Mouse (Mus musculus) gastrocnemius, postnatal 10 days (tissue): ENCODE measurements around the gene Gm47289. TPM values are rescaled to one million over a fixed set of nuclear protein-coding genes. Genes with fewer than 3 reads are reported as not detected.

Experiments used
- DNase-seq: peaks from one replicate; pipeline ENCODE4 v3.0.0; 2021; ENCODE audit warnings: mixed read lengths
- long read RNA-seq, 2 experiments: library from polyadenylated mRNA; stranded (forward); transcript quantifications; one replicate each; pipeline ENCODE4 v2.0.0; 2021
- total RNA-seq, 2 experiments: library from RNA; stranded (reverse); gene quantifications; 2 replicates each; pipeline ENCODE4 v1.2.3; 2021

Gene Gm47289
- not detected for total RNA-seq
- long read RNA-seq, experiment 1: 0 reads
- long read RNA-seq, experiment 2: 0 reads

- DNase-seq: no peak
These were observed at the start of gene Gm47289 for GRCm38 (mm10) chr9:119158861-119159260. Gene Gm47289, plus strand, starts transcription at chr9:119159161.

- no peak for DNase-seq
These were observed 49.1 kb upstream of the Gm47289 start for GRCm38 (mm10) chr9:119109685-119110353.

- peak; percentile 32 for DNase-seq
These were observed 48.3 kb upstream of the Gm47289 start for GRCm38 (mm10) chr9:119110640-119111039.

- no peak for DNase-seq
These were observed 44.0 kb upstream of the Gm47289 start for GRCm38 (mm10) chr9:119114911-119115310.

- DNase-seq: no peak
These were observed 39.4 kb upstream of the Gm47289 start for GRCm38 (mm10) chr9:119119409-119120167.

- DNase-seq: no peak
These were observed 38.8 kb upstream of the Gm47289 start for GRCm38 (mm10) chr9:119120168-119120560.

GRCm38 (mm10) chr9:119122596-119123369 lies 36.2 kb upstream of the Gm47289 start:
- no peak for DNase-seq

GRCm38 (mm10) chr9:119128436-119129181 lies 30.4 kb upstream of the Gm47289 start:
- no peak for DNase-seq

- no peak for DNase-seq
These were observed 28.3 kb upstream of the Gm47289 start for GRCm38 (mm10) chr9:119130692-119131091.

GRCm38 (mm10) chr9:119138836-119139235 lies 20.1 kb upstream of the Gm47289 start:
- no peak for DNase-seq

- no peak for DNase-seq
These were observed 16.9 kb upstream of the Gm47289 start for GRCm38 (mm10) chr9:119142066-119142465.

- no peak for DNase-seq
These were observed 15.6 kb upstream of the Gm47289 start for GRCm38 (mm10) chr9:119143372-119143771.

GRCm38 (mm10) chr9:119144696-119145095 lies 14.3 kb upstream of the Gm47289 start:
- DNase-seq: no peak

GRCm38 (mm10) chr9:119145137-119145536 lies 13.8 kb upstream of the Gm47289 start:
- DNase-seq: no peak

- no peak for DNase-seq
These were observed 13.3 kb upstream of the Gm47289 start for GRCm38 (mm10) chr9:119145638-119146037.

- DNase-seq: no peak
These were observed 12.7 kb upstream of the Gm47289 start for GRCm38 (mm10) chr9:119146098-119146770.

- DNase-seq: peak; percentile 70
These were observed 9.4 kb upstream of the Gm47289 start for GRCm38 (mm10) chr9:119149601-119150000.

- no peak for DNase-seq
These were observed 7.2 kb upstream of the Gm47289 start for GRCm38 (mm10) chr9:119151751-119152150.

GRCm38 (mm10) chr9:119155416-119155815 lies 3.5 kb upstream of the Gm47289 start:
- no peak for DNase-seq

- DNase-seq: peak; percentile 38
These were observed 3.1 kb upstream of the Gm47289 start for GRCm38 (mm10) chr9:119155826-119156225.
